Mouse (Mus musculus): ENCODE measurements at regions not wholly inside any gene's neighbourhood (a gene's known extent, or its start where the extent isn't known, plus 50 kb on each side); places are given as distances from the start of the nearest gene placed in this dataset.

DNA sequence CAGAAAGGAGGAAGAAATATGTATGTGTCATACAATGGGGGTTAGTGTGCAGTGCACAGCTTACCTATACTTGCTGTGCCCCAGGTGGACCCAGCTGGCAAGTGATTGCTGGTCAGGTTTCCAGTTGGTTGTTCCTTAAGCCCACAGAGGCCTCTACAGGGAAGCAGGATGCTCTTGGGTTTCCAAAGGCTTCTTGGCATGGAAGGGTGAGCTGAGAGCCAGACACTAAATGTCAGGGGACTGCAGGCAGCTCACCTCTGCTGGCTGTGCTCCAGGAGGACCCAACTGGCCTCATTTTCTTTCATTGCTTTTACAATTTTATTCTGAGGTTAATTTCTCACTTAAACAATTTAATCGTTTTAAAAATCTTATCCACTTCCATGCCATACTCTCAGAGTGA is 108.1 kb downstream of the Gm10184 start:
- no peak for DNase-seq (ENCODE audit: low spot score in 2 of 2)

DNA sequence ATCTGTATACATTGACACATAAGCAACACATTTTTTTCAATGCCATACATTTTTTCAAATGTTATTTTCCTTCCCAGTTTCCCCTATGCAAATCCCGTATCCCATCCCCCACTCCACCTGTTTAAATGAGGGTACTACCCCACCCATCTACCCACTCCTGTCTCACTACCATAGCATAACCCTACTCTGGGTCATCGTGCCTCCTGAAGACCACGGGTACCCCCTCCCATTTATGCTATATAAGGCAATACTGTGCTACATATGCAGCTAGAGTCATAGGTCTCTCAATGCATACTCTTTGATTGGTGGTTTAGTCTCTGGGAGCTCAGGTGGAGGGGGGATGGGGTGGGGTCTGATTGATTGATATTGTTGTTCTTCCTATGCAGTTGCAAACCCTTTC is 132.7 kb downstream of the Gm10184 start:
- DNase-seq (ENCODE audit: low spot score in 2 of 2): no peak

DNA sequence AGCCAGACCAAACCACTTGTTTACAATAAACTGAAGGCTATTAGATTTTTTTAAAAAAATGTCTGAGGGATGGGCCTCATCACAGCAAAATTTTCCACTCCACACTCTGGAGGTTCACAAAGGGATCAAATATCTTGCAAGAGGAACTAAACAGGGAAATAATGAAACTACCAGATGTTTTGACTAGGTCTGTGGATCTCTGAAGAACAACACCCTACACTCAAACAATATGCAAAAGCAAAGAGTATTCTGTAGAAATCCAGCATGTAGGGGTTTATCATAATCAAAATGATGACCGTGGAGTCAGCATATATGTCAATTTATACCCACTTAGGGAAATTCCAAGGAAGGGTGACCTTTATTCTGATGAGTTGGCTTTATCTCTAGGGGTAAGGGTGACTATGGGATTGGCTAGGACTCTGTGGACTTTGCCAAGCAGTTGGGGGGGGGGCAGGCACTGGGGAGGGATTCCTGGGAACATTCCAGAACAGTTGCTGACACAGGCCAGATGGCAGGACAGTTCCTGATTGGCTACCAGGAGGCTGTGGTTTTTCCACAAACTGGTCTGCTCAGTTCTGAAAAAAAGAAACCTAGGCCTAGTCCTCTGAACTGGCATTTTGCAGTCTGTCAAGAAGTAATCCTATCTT is 143.9 kb downstream of the Gm10184 start:
- DNase-seq (ENCODE audit: low spot score in 2 of 2): no peak

DNA sequence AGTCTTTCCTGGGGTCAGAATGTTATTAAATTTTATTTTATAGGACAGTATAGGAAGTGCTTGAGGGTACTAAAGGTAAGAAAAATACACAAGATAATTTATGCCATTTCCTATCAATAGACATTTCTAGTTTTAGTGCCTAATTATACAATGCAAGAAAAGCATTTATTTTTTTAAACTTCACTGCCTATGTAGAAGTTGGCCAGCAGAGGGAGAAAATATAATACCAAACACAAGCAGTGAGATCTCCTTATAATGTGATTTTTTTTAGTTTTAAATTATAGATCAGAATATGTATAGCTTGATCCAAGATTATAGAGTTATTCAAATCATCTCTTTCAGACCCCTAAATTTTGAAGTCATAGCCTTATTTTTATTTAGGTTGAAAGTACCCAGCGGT is 172.8 kb downstream of the Gm10184 start:
- DNase-seq (ENCODE audit: low spot score in 2 of 2): no peak

DNA sequence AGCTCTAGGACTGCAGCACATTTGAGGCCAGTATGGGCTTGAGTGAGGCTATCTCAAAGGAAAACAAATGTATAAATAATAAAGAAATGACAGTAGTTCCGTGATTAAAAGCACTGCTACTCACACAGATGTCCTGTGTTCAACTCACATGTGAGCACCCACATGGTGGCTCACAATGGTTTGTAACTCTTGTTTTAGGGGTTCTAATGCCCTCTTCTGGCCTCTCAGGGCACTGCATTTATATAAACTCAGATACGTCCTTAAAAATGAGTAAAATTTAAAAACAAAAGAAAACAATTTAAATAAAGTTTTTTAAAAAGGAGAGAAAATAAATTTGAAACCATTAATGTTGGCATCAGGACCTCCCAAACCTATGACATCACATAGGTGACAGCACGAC is 184.7 kb downstream of the Gm10184 start:
- DNase-seq (ENCODE audit: low spot score in 2 of 2): no peak

DNA sequence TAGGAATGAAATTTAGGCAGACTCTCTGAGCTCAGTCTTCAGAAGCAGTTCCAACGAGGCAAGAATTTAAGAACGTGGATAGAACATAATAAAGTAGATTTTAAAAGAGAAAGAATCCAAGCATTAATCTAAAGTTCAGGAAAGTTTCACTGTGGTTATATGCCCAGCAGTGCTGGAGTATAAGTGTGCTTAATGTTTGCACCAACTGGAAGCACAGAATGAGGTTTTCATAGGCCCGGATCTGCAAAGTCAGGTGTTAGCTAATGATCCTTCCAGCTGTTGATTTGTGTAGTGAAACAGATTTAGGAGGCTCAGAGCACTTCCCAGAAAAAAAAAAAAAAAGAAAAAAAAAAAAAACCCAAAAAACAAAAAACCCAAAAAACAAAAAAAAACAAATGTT is 228.5 kb downstream of the Gm10184 start:
- no peak for DNase-seq (ENCODE audit: low spot score in 2 of 2)

DNA sequence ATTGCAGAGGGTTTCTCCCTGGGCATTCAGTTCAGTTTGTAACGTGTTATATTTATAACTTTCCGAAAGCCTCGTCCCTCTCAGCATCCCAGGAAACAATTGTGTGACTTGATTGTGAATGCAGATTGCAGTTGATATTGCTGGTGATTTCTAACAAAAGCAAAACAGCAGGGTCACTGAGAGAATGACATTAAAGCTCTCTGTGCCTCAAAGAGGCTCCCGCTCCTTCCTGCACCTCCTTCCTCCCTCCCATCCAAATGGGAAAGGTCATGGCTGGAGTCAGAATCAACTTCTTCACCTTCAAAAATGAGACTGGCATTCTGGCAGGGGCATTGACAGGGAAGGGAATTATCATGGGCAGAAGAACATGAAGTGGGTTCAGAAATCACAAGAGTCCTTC is 251.9 kb downstream of the Gm10184 start:
- no peak for DNase-seq (ENCODE audit: low spot score in 2 of 2)

DNA sequence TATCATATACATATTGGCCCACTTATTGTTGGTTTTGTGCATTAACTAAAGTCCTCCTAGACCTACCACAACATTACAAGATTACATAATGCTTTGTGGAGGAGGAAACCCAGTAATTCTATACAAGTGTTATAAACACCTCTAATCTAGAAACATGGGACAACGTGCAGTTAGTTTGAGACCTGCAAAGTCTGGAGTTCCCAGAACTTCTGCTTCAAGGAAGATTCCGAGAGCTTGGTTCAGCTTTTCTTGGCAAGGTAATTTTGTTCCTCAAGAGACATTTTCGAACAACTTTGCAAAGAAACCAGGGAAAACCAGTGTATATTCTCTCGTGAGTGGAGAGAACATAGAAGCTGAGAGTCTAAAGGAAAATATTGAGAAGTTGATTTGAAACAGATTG is 254.0 kb downstream of the Gm10184 start:
- no peak for DNase-seq (ENCODE audit: low spot score in 2 of 2)

DNA sequence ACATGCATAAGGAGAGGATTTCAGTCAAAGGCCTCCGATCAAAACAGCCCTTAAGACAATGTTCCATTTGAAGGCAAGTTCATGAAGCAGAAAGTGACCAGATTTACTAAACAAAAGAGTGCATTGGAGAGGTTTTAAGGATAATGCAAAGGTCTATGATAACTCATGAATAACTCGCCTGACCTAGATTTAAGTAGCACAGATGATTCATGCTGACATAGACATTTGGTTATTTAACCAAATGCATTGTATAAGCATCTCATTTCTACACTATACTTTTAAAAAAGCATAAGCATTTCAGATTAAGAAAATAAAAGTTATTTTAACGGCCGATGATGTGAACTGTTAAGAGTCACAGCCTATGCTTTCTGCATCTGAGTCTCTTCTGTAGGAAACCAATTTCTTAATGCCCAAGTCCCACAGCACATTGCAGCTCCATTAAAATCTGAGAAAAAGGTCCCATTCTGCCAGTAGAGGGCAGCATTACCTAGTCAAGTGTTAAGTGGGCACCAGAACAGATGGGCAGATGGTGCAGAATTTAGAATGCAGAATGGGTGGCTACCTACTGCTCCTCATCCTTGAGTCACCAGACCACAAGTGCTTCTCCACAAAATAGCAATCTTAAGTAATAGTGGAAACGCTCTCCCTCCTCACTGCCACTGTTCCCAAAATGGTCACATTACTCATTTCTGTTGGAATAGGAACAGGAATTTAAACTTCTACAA is 256.0 kb downstream of the Gm10184 start:
- peak; percentile 55 to 90 for DNase-seq (ENCODE audit: low spot score in 2 of 2)

DNA sequence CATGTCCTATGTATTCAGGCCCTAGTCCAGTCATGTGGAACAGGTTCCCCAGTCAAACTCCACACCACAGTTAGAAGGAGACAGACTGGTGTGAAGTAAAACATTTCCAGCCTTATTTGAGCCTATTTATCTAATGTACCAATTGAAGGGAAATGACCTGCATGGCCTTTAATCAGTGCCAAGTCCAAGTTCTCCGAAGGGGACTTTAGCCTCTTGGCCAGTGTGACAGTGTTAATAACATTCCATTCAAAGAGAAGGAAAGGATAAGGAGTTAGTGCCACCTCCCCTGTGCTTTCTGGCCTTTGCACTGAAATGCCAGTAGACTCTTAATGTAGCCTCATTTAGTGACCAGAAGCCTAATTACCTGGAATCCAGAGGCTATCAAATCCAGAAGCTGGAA is 264.2 kb downstream of the Gm10184 start:
- DNase-seq (ENCODE audit: low spot score in 2 of 2): no peak

Measured in layer of hippocampus, postnatal 14 days (tissue).